Mouse (Mus musculus): ENCODE results near the gene Fam69b. TPM values are rescaled to one million over a fixed set of nuclear protein-coding genes. Genes with fewer than 3 reads are reported as not detected.

Gene Fam69b
- polyA plus RNA-seq, 1 experiment = 5.3 TPM

GRCm38 (mm10) chr2:26643942-26644341, 15.7 kb downstream of the Fam69b start:
- TF ChIP-seq EP300 (IDR thresholded peaks at IDR 0.05; ENCODE audit: insufficient read depth, low read depth, low read length) (no peak), CTCF (IDR thresholded peaks at IDR 0.05; ENCODE audit: low read depth, low read length) (peak; percentile 32), POLR2A (IDR thresholded peaks at IDR 0.05; ENCODE audit: insufficient read depth, low read length) (no peak)
- Histone ChIP-seq H3K27ac (ENCODE audit: insufficient read depth, low read length) (no peak overlapping the region), H3K9me3 (replicated peaks; ENCODE audit: control insufficient read depth, insufficient read depth, low read length, poor library complexity, severe bottlenecking) (no peaks in the 10 kb centered on the region), H3K36me3 (ENCODE audit: control insufficient read depth, insufficient read depth, low read length, poor library complexity, severe bottlenecking) (peaks cover 5% of the 10 kb centered on the region), H3K27me3 (ENCODE audit: control insufficient read depth, insufficient read depth, low read length, poor library complexity, severe bottlenecking) (no peaks in the 10 kb centered on the region), H3K9ac (ENCODE audit: low read depth, poor library complexity, severe bottlenecking) (no peak overlapping the region), H3K4me3 (ENCODE audit: low read depth, low read length) (no peak overlapping the region), H3K4me1 (ENCODE audit: control insufficient read depth, insufficient read depth, low read length) (peaks cover 4% of the 10 kb centered on the region)

GRCm38 (mm10) chr2:26646643-26647293, 18.5 kb downstream of the Fam69b start:
- Histone ChIP-seq H3K4me3 (ENCODE audit: low read depth, low read length) (no peak overlapping the region), H3K9ac (ENCODE audit: low read depth, poor library complexity, severe bottlenecking) (no peak overlapping the region), H3K36me3 (ENCODE audit: control insufficient read depth, insufficient read depth, low read length, poor library complexity, severe bottlenecking) (no peaks in the 10 kb centered on the region), H3K4me1 (ENCODE audit: control insufficient read depth, insufficient read depth, low read length) (peaks cover 4% of the 10 kb centered on the region), H3K27ac (ENCODE audit: insufficient read depth, low read length) (no peak overlapping the region), H3K9me3 (replicated peaks; ENCODE audit: control insufficient read depth, insufficient read depth, low read length, poor library complexity, severe bottlenecking) (no peaks in the 10 kb centered on the region), H3K27me3 (ENCODE audit: control insufficient read depth, insufficient read depth, low read length, poor library complexity, severe bottlenecking) (no peaks in the 10 kb centered on the region)
- TF ChIP-seq CTCF (IDR thresholded peaks at IDR 0.05; ENCODE audit: low read depth, low read length) = peak; percentile 100
- TF ChIP-seq EP300 (IDR thresholded peaks at IDR 0.05; ENCODE audit: insufficient read depth, low read depth, low read length) = peak; percentile 31; the same call in 1 of the 2 replicates
- no peak for TF ChIP-seq POLR2A (IDR thresholded peaks at IDR 0.05; ENCODE audit: insufficient read depth, low read length)

GRCm38 (mm10) chr2:26654687-26655086, 26.4 kb downstream of the Fam69b start:
- H3K9ac ChIP-seq (ENCODE audit: low read depth, poor library complexity, severe bottlenecking) = no peak overlapping the region
- H3K4me3 ChIP-seq (ENCODE audit: low read depth, low read length) = no peak overlapping the region
- no peaks in the 10 kb centered on the region for H3K4me1 ChIP-seq (ENCODE audit: control insufficient read depth, insufficient read depth, low read length)
- H3K36me3 ChIP-seq (ENCODE audit: control insufficient read depth, insufficient read depth, low read length, poor library complexity, severe bottlenecking) = no peaks in the 10 kb centered on the region
- TF ChIP-seq EP300 (IDR thresholded peaks at IDR 0.05; ENCODE audit: insufficient read depth, low read depth, low read length) (no peak), POLR2A (IDR thresholded peaks at IDR 0.05; ENCODE audit: insufficient read depth, low read length) (no peak), CTCF (IDR thresholded peaks at IDR 0.05; ENCODE audit: low read depth, low read length) (no peak)
- no peaks in the 10 kb centered on the region for H3K27me3 ChIP-seq (ENCODE audit: control insufficient read depth, insufficient read depth, low read length, poor library complexity, severe bottlenecking)
- H3K27ac ChIP-seq (ENCODE audit: insufficient read depth, low read length) = no peak overlapping the region
- H3K9me3 ChIP-seq (replicated peaks; ENCODE audit: control insufficient read depth, insufficient read depth, low read length, poor library complexity, severe bottlenecking) = peaks cover 2% of the 10 kb centered on the region; the same call in 1 of the 2 replicates

GRCm38 (mm10) chr2:26657426-26657825, 29.2 kb downstream of the Fam69b start:
- Histone ChIP-seq H3K4me1 (ENCODE audit: control insufficient read depth, insufficient read depth, low read length) (no peaks in the 10 kb centered on the region), H3K4me3 (ENCODE audit: low read depth, low read length) (no peak overlapping the region), H3K9ac (ENCODE audit: low read depth, poor library complexity, severe bottlenecking) (no peak overlapping the region), H3K9me3 (replicated peaks; ENCODE audit: control insufficient read depth, insufficient read depth, low read length, poor library complexity, severe bottlenecking) (0 out of 2 replicates have a peak, but pooled peaks cover 2% of the 10 kb centered on the region), H3K27ac (ENCODE audit: insufficient read depth, low read length) (no peak overlapping the region), H3K27me3 (ENCODE audit: control insufficient read depth, insufficient read depth, low read length, poor library complexity, severe bottlenecking) (no peaks in the 10 kb centered on the region), H3K36me3 (ENCODE audit: control insufficient read depth, insufficient read depth, low read length, poor library complexity, severe bottlenecking) (no peaks in the 10 kb centered on the region)
- no peak for TF ChIP-seq POLR2A (IDR thresholded peaks at IDR 0.05; ENCODE audit: insufficient read depth, low read length)
- TF ChIP-seq EP300 (IDR thresholded peaks at IDR 0.05; ENCODE audit: insufficient read depth, low read depth, low read length) = no peak
- TF ChIP-seq CTCF (IDR thresholded peaks at IDR 0.05; ENCODE audit: low read depth, low read length) = no peak

- TF ChIP-seq CTCF (IDR thresholded peaks at IDR 0.05; ENCODE audit: low read depth, low read length) (peak; percentile 21), EP300 (IDR thresholded peaks at IDR 0.05; ENCODE audit: insufficient read depth, low read depth, low read length) (no peak)
- Histone ChIP-seq H3K36me3 (ENCODE audit: control insufficient read depth, insufficient read depth, low read length, poor library complexity, severe bottlenecking) (no peaks in the 10 kb centered on the region), H3K4me3 (ENCODE audit: low read depth, low read length) (no peak overlapping the region), H3K9ac (ENCODE audit: low read depth, poor library complexity, severe bottlenecking) (0 out of 2 replicates have a peak overlapping the region, but pooled peaks have one; percentile 0), H3K4me1 (ENCODE audit: control insufficient read depth, insufficient read depth, low read length) (no peaks in the 10 kb centered on the region), H3K9me3 (replicated peaks; ENCODE audit: control insufficient read depth, insufficient read depth, low read length, poor library complexity, severe bottlenecking) (peaks cover 13% of the 10 kb centered on the region), H3K27me3 (ENCODE audit: control insufficient read depth, insufficient read depth, low read length, poor library complexity, severe bottlenecking) (no peaks in the 10 kb centered on the region), H3K27ac (ENCODE audit: insufficient read depth, low read length) (no peak overlapping the region)
These were observed 33.0 kb downstream of the Fam69b start for GRCm38 (mm10) chr2:26661143-26661752.
